Mouse (Mus musculus): ENCODE data around the gene Smc6. TPM values are rescaled to one million over a fixed set of nuclear protein-coding genes. Genes with fewer than 3 reads are reported as not detected.

Smc6 gene
- polyA plus RNA-seq, 1 experiment from 2014 or later = 174 TPM

DNA sequence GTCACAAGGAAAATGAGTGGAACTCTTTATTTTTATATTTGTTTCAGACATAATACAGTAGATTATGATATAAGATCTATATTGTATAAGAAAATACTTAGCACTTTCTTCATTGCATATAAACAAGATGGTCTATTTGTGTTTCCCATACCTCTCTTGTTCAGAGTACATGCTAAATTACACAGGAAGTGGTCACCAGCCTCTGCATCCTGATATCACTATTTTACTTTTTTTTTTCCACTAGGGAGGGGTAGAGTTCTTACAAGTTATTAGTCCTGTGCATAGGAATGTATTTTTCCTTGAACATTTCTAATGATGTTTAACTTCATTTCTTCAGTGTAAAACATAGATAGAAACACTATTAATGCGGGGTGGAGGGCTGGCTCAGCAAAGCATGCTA, 35.2 kb downstream of the Smc6 start:
- H3K27me3 ChIP-seq = no peaks in the 10 kb centered on the region
- H3K9me3 ChIP-seq = no peaks in the 10 kb centered on the region
- H3K4me2 ChIP-seq = no peak overlapping the region
- WGBS = 91% methylated on average over 1 of the region's 1 CpGs
- H3K4me1 ChIP-seq = no peaks in the 10 kb centered on the region
- H3K36me3 ChIP-seq = peaks cover 64% of the 10 kb centered on the region
- no peak overlapping the region for H3K9ac ChIP-seq
- ATAC-seq (ENCODE audit: insufficient number of reproducible peaks, insufficient read depth, low FRiP score, low TSS enrichment, low read depth) = no peak
- no peak overlapping the region for H3K27ac ChIP-seq
- no peak overlapping the region for H3K4me3 ChIP-seq

DNA sequence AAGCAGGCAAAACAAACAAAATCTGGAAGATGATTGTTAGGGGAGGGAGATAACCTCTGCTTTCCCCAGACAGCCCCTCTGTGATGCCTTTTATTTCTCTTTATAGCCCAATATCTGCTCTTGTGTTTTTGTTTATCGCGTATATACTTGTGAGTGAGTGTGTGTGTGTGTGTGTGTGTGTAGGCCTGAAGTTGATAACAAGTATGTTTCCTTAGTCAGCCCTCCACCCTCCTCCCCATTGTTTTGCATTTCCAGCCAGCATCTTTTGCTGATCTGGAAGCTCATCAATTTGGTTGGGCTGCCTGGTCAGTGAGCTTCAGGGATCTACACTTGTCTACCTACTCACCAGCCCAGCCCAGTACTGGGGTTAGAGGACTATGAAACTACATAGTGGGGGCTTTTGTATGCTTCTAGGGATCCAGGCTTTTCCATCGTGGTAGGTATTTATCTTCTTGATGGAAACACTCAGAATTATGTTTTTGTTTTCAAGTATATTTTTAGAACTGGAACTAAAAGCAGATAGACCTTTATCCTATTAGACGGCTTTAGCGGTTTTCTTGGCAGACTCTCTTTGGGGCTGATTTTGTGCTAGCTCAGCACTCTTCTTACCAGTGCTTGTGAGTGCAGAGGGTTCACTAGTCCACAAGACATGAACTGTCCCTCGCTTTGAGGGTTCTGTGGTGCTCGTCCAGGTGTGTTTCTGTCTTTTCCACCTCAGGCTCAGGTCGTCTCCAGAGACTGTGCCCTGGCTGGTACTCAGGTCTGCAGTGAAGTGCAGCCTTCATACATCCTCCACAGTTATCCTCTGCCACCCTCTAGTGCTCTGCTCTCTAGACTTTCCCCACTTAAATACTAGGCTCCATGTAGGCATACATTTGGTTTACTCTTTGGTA, 41.3 kb downstream of the Smc6 start:
- no peak overlapping the region for H3K4me3 ChIP-seq
- H3K27me3 ChIP-seq = no peaks in the 10 kb centered on the region
- no peaks in the 10 kb centered on the region for H3K9me3 ChIP-seq
- H3K9ac ChIP-seq = no peak overlapping the region
- no peak for ATAC-seq (ENCODE audit: insufficient number of reproducible peaks, insufficient read depth, low FRiP score, low TSS enrichment, low read depth)
- no peak overlapping the region for H3K4me2 ChIP-seq
- H3K4me1 ChIP-seq = no peaks in the 10 kb centered on the region
- H3K36me3 ChIP-seq = peaks cover 62% of the 10 kb centered on the region
- 89% methylated on average over 8 of the region's 8 CpGs for WGBS
- no peak overlapping the region for H3K27ac ChIP-seq

DNA sequence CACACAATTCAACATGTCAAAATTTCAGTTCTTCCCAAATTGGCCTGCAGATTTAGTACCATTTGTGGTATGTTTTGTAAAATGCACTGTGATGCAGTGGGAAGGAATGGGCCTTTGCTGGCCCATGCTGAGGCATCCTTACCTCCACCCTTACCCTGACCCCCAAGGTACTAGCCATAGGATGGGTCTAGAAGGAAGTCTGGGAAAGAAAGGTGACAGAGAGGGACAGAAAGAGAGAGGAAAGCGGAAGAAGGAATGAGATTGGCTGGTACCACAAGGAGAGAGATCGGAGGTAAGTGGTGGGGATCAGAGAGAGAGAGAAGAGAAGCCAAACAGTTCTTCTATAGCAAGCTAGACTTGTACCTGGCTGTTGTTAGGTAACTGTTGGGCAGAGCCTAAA, 45.4 kb downstream of the Smc6 start:
- Histone ChIP-seq H3K9me3 (no peaks in the 10 kb centered on the region), H3K9ac (no peak overlapping the region), H3K4me1 (no peaks in the 10 kb centered on the region), H3K4me2 (no peak overlapping the region), H3K27ac (no peak overlapping the region), H3K36me3 (peaks cover 51% of the 10 kb centered on the region), H3K4me3 (no peak overlapping the region), H3K27me3 (no peaks in the 10 kb centered on the region)
- no peak for ATAC-seq (ENCODE audit: insufficient number of reproducible peaks, insufficient read depth, low FRiP score, low TSS enrichment, low read depth)
- 98% methylated on average over 2 of the region's 2 CpGs for WGBS

DNA sequence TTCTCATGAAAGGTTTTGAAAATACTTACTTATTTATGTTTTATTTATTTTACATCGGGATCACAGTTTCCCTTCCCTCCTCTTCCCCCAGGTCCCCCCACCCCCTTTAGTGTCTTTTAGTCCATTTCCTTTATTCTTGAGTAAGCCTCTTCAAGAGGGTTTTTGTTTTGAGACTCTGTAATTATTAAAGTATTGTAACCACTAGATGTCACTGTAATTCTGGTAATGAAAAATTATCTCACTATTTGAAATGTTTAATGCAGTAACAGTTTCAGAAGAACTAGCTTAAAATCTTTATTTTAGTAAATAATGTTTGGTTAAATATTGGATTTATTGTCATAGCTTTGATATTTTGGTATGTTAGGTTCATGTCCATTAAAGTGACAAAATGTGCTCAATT, 48.2 kb downstream of the Smc6 start:
- no peak for ATAC-seq (ENCODE audit: insufficient number of reproducible peaks, insufficient read depth, low FRiP score, low TSS enrichment, low read depth)
- H3K36me3 ChIP-seq = peaks cover 50% of the 10 kb centered on the region
- no peak overlapping the region for H3K4me2 ChIP-seq
- no peak overlapping the region for H3K27ac ChIP-seq
- H3K27me3 ChIP-seq = no peaks in the 10 kb centered on the region
- H3K9ac ChIP-seq = no peak overlapping the region
- WGBS = 78% methylated on average over 1 of the region's 1 CpGs
- H3K4me3 ChIP-seq = no peak overlapping the region
- H3K9me3 ChIP-seq = no peaks in the 10 kb centered on the region
- no peaks in the 10 kb centered on the region for H3K4me1 ChIP-seq

DNA sequence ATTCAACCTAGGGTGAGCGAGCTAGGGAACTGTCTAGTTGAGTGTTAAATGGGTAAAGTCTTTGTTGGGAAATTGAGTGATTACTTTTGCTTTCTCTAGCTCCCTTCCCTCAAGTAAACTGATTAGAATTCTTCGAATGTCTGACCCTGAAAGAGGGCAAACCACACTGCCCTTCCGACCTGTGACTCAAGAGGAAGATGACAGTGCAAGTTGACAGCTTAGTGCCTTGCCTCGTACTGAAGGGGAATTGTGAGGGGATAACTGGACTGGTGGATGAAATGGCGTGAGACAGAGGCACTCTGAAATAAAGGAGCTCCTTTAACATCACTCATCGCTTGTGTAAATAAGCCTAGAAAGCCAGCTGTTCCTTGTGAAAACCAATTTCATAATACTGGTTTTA, 52.0 kb downstream of the Smc6 start:
- H3K36me3 ChIP-seq = peaks cover 40% of the 10 kb centered on the region
- H3K9ac ChIP-seq = no peak overlapping the region
- H3K27ac ChIP-seq = no peak overlapping the region
- H3K9me3 ChIP-seq = no peaks in the 10 kb centered on the region
- H3K4me2 ChIP-seq = no peak overlapping the region
- WGBS = 68% methylated on average over 6 of the region's 6 CpGs
- no peaks in the 10 kb centered on the region for H3K27me3 ChIP-seq
- no peaks in the 10 kb centered on the region for H3K4me1 ChIP-seq
- no peak overlapping the region for H3K4me3 ChIP-seq
- ATAC-seq (ENCODE audit: insufficient number of reproducible peaks, insufficient read depth, low FRiP score, low TSS enrichment, low read depth) = no peak

DNA sequence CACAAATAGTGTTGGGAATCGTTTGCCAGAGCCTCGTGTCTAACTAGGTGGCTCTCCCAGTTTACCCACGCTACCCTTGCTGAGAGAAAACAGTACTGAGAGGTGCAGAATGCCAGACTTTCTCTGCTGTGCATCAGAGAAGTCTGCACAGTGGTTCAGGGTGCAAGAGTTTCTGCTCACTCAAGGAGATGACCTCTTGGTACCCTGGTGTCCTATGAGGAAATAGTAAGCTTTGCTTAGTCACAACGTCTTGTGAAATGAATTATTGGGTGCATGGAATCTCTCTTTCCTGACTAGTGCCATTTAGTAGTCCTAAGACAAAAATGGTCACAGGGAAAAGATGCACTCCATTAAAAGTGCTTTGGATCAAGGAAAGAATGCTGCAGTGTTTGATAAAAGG, 58.8 kb downstream of the Smc6 start:
- H3K4me2 ChIP-seq = no peak overlapping the region
- H3K4me1 ChIP-seq = no peaks in the 10 kb centered on the region
- H3K27me3 ChIP-seq = no peaks in the 10 kb centered on the region
- H3K9me3 ChIP-seq = no peaks in the 10 kb centered on the region
- no peak overlapping the region for H3K27ac ChIP-seq
- no peaks in the 10 kb centered on the region for H3K36me3 ChIP-seq
- no peak overlapping the region for H3K9ac ChIP-seq
- 68% methylated on average over 4 of the region's 4 CpGs for WGBS
- ATAC-seq (ENCODE audit: insufficient number of reproducible peaks, insufficient read depth, low FRiP score, low TSS enrichment, low read depth) = no peak
- no peak overlapping the region for H3K4me3 ChIP-seq

DNA sequence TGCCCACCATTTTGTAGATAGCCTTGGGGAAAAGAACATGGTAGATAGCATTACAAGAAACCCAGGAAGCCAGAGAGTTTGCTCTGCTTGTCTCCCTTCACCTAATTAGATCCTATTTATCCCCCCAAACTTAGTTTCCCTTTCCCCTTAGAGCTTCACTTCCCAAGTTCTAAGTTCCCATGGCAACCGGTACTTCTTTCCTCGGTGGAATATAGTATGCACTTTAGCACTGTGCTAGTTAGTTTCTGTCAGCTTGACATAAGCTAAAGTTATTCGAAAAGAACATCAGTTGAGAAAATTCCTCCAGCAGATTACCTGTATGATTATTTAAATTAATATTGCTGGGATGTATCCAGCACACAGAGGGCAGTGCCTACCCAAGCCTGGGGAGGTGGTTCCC, 60.8 kb downstream of the Smc6 start:
- H3K9ac ChIP-seq = no peak overlapping the region
- H3K27me3 ChIP-seq = no peaks in the 10 kb centered on the region
- no peaks in the 10 kb centered on the region for H3K4me1 ChIP-seq
- no peak overlapping the region for H3K4me2 ChIP-seq
- no peaks in the 10 kb centered on the region for H3K9me3 ChIP-seq
- ATAC-seq (ENCODE audit: insufficient number of reproducible peaks, insufficient read depth, low FRiP score, low TSS enrichment, low read depth) = no peak
- no peaks in the 10 kb centered on the region for H3K36me3 ChIP-seq
- H3K27ac ChIP-seq = no peak overlapping the region
- 86% methylated on average over 3 of the region's 3 CpGs for WGBS
- no peak overlapping the region for H3K4me3 ChIP-seq

DNA sequence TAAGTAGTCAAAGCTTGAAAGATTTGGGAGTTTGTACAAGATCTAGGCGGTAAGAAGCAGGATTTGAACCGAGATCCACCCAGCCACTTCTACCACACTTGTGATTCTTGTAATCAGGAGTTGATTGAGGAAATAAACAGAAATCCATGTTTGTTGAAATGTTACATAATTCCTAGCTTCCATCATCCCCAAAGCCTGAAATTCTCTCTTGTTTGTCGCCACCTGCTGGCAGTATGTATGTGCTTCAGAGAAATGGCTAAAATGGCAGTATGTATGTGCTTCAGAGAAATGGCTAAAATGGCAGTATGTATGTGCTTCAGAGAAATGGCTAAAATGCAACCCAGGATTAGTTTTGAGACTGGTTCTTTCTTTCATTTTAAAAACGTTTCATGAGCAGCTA, 71.2 kb downstream of the Smc6 start:
- WGBS = 39% methylated on average over 4 of the region's 4 CpGs
- H3K27ac ChIP-seq = no peak overlapping the region
- H3K9ac ChIP-seq = no peak overlapping the region
- ATAC-seq (ENCODE audit: insufficient number of reproducible peaks, insufficient read depth, low FRiP score, low TSS enrichment, low read depth) = no peak
- H3K27me3 ChIP-seq = no peaks in the 10 kb centered on the region
- no peak overlapping the region for H3K4me2 ChIP-seq
- H3K36me3 ChIP-seq = no peaks in the 10 kb centered on the region
- no peaks in the 10 kb centered on the region for H3K4me1 ChIP-seq
- H3K4me3 ChIP-seq = no peak overlapping the region
- H3K9me3 ChIP-seq = no peaks in the 10 kb centered on the region

DNA sequence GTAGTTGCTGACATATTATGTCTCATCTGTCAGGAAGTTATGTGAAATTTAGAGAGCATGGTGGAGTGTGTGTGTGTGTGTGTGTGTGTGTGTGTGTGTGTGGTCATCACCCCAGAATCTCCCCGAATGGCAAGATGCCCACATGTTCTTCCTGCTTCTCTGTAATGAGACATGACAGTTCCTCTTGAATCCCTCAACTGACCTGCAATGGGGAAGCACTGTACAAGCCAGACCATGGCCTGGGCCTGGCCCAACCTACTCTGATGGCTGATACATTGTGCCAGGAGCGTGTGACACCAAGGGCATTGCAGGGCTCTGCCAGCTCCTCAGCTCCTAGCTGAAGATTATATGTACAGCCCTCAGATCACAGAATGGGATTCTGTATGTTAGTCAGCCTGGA, 72.6 kb downstream of the Smc6 start:
- no peak overlapping the region for H3K9ac ChIP-seq
- H3K9me3 ChIP-seq = no peaks in the 10 kb centered on the region
- no peak overlapping the region for H3K27ac ChIP-seq
- ATAC-seq (ENCODE audit: insufficient number of reproducible peaks, insufficient read depth, low FRiP score, low TSS enrichment, low read depth) = no peak
- H3K27me3 ChIP-seq = no peaks in the 10 kb centered on the region
- no peak overlapping the region for H3K4me2 ChIP-seq
- no peaks in the 10 kb centered on the region for H3K36me3 ChIP-seq
- no peaks in the 10 kb centered on the region for H3K4me1 ChIP-seq
- H3K4me3 ChIP-seq = no peak overlapping the region
- 85% methylated on average over 2 of the region's 2 CpGs for WGBS

DNA sequence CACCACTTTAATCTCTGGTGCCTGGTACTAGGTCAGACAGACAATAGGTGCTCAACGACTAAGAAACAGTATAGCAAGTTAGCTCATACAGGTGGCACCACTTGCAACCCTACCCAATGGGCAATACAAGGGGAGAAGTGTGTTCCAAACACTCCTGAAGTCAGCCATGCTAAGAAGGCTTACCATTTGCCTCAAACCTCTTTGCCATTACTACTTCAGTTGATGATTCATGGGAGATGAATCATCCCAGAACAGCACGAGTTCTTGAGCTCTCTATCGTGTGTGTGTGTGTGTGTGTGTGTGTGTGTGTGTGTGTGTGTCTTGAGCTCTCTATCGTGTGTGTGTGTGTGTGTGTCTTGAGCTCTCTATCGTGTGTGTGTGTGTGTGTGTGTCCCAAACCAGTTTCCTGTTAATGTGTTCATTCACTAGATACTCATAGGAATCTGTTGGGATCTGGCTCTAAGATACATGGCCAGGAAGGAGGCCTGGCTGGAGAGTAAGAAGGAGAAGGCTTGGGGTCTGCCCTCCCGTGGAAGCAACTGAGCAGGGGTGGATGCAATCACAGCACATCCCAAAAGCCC, 76.4 kb downstream of the Smc6 start:
- 70% methylated on average over 6 of the region's 6 CpGs for WGBS
- H3K9me3 ChIP-seq = no peaks in the 10 kb centered on the region
- no peak for ATAC-seq (ENCODE audit: insufficient number of reproducible peaks, insufficient read depth, low FRiP score, low TSS enrichment, low read depth)
- H3K4me1 ChIP-seq = no peaks in the 10 kb centered on the region
- no peak overlapping the region for H3K9ac ChIP-seq
- no peaks in the 10 kb centered on the region for H3K36me3 ChIP-seq
- H3K27ac ChIP-seq = no peak overlapping the region
- H3K27me3 ChIP-seq = no peaks in the 10 kb centered on the region
- H3K4me3 ChIP-seq = no peak overlapping the region
- H3K4me2 ChIP-seq = no peak overlapping the region

DNA sequence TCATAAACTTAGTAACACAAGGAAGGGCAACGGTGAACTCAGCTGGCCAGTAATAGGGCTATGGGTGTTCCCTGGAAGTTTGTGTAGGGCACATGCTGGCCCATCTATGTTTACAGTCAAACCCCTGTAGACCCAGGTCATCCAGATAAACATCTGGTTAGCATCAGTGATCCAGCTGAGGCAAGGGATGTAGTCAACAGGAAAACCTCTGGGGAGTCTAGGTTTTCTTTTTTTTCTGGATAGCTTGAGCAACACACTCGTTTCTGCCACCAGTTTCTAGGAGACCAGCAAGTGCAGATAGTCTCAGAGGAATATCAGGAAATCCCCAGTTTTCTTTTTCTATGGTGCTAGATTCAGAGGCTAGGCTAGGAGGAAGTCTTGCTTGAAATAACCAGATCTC, 80.3 kb downstream of the Smc6 start:
- H3K9ac ChIP-seq = no peak overlapping the region
- WGBS = 38% methylated on average over 2 of the region's 2 CpGs
- H3K27ac ChIP-seq = no peak overlapping the region
- no peaks in the 10 kb centered on the region for H3K9me3 ChIP-seq
- ATAC-seq (ENCODE audit: insufficient number of reproducible peaks, insufficient read depth, low FRiP score, low TSS enrichment, low read depth) = no peak
- H3K27me3 ChIP-seq = no peaks in the 10 kb centered on the region
- no peaks in the 10 kb centered on the region for H3K4me1 ChIP-seq
- no peaks in the 10 kb centered on the region for H3K36me3 ChIP-seq
- no peak overlapping the region for H3K4me3 ChIP-seq
- H3K4me2 ChIP-seq = no peak overlapping the region

DNA sequence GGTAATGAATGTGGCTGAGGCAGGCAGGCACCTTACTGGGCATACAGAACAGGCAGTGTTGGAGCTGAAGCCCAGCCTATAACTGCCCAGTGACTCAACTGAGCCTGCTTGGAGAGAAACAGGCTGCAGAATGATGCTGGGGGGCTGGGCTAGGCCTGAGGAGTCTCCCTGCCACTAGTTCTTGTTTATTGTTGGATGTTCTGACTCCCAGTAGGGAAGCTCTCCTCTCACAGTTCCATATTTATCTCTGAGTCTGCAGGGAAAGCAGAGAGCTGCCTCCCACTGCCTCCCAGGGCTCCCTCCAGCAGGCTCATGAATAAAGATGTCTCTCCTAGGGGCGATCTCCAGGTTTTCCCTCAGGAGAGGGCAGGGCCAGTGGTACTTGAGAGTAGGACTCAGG, 82.7 kb downstream of the Smc6 start:
- H3K27ac ChIP-seq = no peak overlapping the region
- H3K4me2 ChIP-seq = no peak overlapping the region
- 4% methylated on average over 1 of the region's 1 CpGs for WGBS
- H3K9me3 ChIP-seq = no peaks in the 10 kb centered on the region
- H3K4me1 ChIP-seq = no peaks in the 10 kb centered on the region
- no peaks in the 10 kb centered on the region for H3K27me3 ChIP-seq
- no peak for ATAC-seq (ENCODE audit: insufficient number of reproducible peaks, insufficient read depth, low FRiP score, low TSS enrichment, low read depth)
- H3K36me3 ChIP-seq = no peaks in the 10 kb centered on the region
- no peak overlapping the region for H3K9ac ChIP-seq
- no peak overlapping the region for H3K4me3 ChIP-seq

All from embryonic facial prominence, embryonic 13.5 days (tissue).